Comparison of ENCODE assay signal across 8 mouse cellular contexts in genomic region chr4:136069954-136070353, GRCm38 (mm10). TPM values are rescaled to one million over a fixed set of nuclear protein-coding genes. Genes with fewer than 3 reads are reported as not detected.
DNase-seq lines count a peak whose midpoint lies in the region; ATAC-seq and TF ChIP-seq lines count a peak whose summit lies in the region.

No protein-coding gene starts in this region.

- peak; percentile 80; the same call in 1 of the 2 replicates for TF ChIP-seq CTCF in bone marrow macrophage, adult 2 months (IDR thresholded peaks at IDR 0.05; ENCODE audit: low read depth, low read length)

- peak overlapping the region; percentile 61 for H3K9ac ChIP-seq in heart, embryonic 13.5 days
- H3K9ac ChIP-seq in kidney, embryonic 16.5 days (replicated peaks; ENCODE audit: low read length) = peak overlapping the region; percentile 55; the same call in 1 of the 2 replicates
- H3K9ac ChIP-seq in liver, embryonic 13.5 days = no peak overlapping the region
- H3K9ac ChIP-seq in neural tube, embryonic 12.5 days = no peak overlapping the region

- no peak overlapping the region for H3K4me3 ChIP-seq in bone marrow macrophage, adult 2 months (ENCODE audit: insufficient read depth, low read length)
- no peak overlapping the region for H3K4me3 ChIP-seq in heart, embryonic 13.5 days
- 0 out of 2 replicates have a peak overlapping the region, but pooled peaks have one; percentile 10 for H3K4me3 ChIP-seq in kidney, embryonic 16.5 days (ENCODE audit: low read length)
- no peak overlapping the region for H3K4me3 ChIP-seq in liver, embryonic 13.5 days (replicated peaks)
- no peak overlapping the region for H3K4me3 ChIP-seq in neural tube, embryonic 12.5 days

- TF ChIP-seq POLR2A in bone marrow macrophage, adult 2 months (IDR thresholded peaks at IDR 0.05; ENCODE audit: borderline replicate concordance, low read depth, low read length) = no peak

- H3K9me3 ChIP-seq in heart, embryonic 13.5 days = no peaks in the 10 kb centered on the region
- H3K9me3 ChIP-seq in kidney, embryonic 16.5 days (ENCODE audit: low read length) = no peaks in the 10 kb centered on the region
- no peaks in the 10 kb centered on the region for H3K9me3 ChIP-seq in liver, embryonic 13.5 days (replicated peaks)
- H3K9me3 ChIP-seq in neural tube, embryonic 12.5 days = no peaks in the 10 kb centered on the region

- peaks cover 5% of the 10 kb centered on the region; the same call in 1 of the 2 replicates for H3K4me1 ChIP-seq in bone marrow macrophage, adult 2 months (ENCODE audit: control insufficient read depth, insufficient read depth, low read length)
- peaks cover 19% of the 10 kb centered on the region for H3K4me1 ChIP-seq in heart, embryonic 13.5 days
- H3K4me1 ChIP-seq in kidney, embryonic 16.5 days (ENCODE audit: insufficient read depth, low read length) = peaks cover 18% of the 10 kb centered on the region
- H3K4me1 ChIP-seq in liver, embryonic 13.5 days (replicated peaks) = peaks cover 23% of the 10 kb centered on the region
- peaks cover 10% of the 10 kb centered on the region; the same call in 1 of the 2 replicates for H3K4me1 ChIP-seq in neural tube, embryonic 12.5 days

- H3K4me2 ChIP-seq in heart, embryonic 13.5 days = peak overlapping the region; percentile 47
- peak overlapping the region; percentile 21; the same call in 1 of the 2 replicates for H3K4me2 ChIP-seq in kidney, embryonic 16.5 days (replicated peaks; ENCODE audit: low read depth, low read length)
- H3K4me2 ChIP-seq in liver, embryonic 13.5 days = no peak overlapping the region
- H3K4me2 ChIP-seq in neural tube, embryonic 12.5 days (replicated peaks) = peak overlapping the region; percentile 30; the same call in 1 of the 2 replicates

- 2% methylated on average over 18 of the region's 18 CpGs for WGBS in heart, embryonic 13.5 days
- 1% methylated on average over 18 of the region's 18 CpGs for WGBS in kidney, embryonic 16.5 days
- WGBS in liver, embryonic 13.5 days (ENCODE audit: insufficient replicate concordance) = 3% methylated on average over 18 of the region's 18 CpGs
- WGBS in neural tube, embryonic 12.5 days = 2% methylated on average over 18 of the region's 18 CpGs

- no peak overlapping the region for H3K27ac ChIP-seq in bone marrow macrophage, adult 2 months (ENCODE audit: insufficient read depth, low read depth, low read length)
- peak overlapping the region; percentile 70 for H3K27ac ChIP-seq in heart, embryonic 13.5 days (replicated peaks)
- H3K27ac ChIP-seq in kidney, embryonic 16.5 days (ENCODE audit: low read length) = peak overlapping the region; percentile 82
- no peak overlapping the region for H3K27ac ChIP-seq in liver, embryonic 13.5 days
- H3K27ac ChIP-seq in neural tube, embryonic 12.5 days = no peak overlapping the region

- no peaks in the 10 kb centered on the region for H3K36me3 ChIP-seq in heart, embryonic 13.5 days
- H3K36me3 ChIP-seq in kidney, embryonic 16.5 days (ENCODE audit: insufficient read depth, low read length) = no peaks in the 10 kb centered on the region
- no peaks in the 10 kb centered on the region for H3K36me3 ChIP-seq in liver, embryonic 13.5 days
- H3K36me3 ChIP-seq in neural tube, embryonic 12.5 days = no peaks in the 10 kb centered on the region

- peak; percentile 95 for DNase-seq in CD4-positive, CD25-positive, alpha-beta regulatory T cell, adult 2 months (ENCODE audit: low read depth, low spot score)
- DNase-seq in liver, embryonic 13.5 days = no peak
- peak; percentile 46 for DNase-seq in telencephalon, adult 2 months (ENCODE audit: low read depth, low spot score)

- no peaks in the 10 kb centered on the region for H3K27me3 ChIP-seq in heart, embryonic 13.5 days (replicated peaks)
- H3K27me3 ChIP-seq in kidney, embryonic 16.5 days (ENCODE audit: insufficient read depth, low read length) = no peaks in the 10 kb centered on the region
- H3K27me3 ChIP-seq in liver, embryonic 13.5 days = peaks cover 43% of the 10 kb centered on the region
- 0 out of 2 replicates have a peak, but pooled peaks cover 3% of the 10 kb centered on the region for H3K27me3 ChIP-seq in neural tube, embryonic 12.5 days (replicated peaks)

- ATAC-seq in erythroid progenitor cell, adult 5-6 weeks (replicated peaks; ENCODE audit: low FRiP score, poor library complexity, severe bottlenecking) = peak; percentile 66; the same call in 1 of the 2 replicates
- no peak for ATAC-seq in heart, embryonic 13.5 days (ENCODE audit: extremely low read depth, insufficient number of reproducible peaks, low FRiP score, low TSS enrichment)
- peak; percentile 64; the same call in 1 of the 2 replicates for ATAC-seq in kidney, embryonic 16.5 days (ENCODE audit: low FRiP score, low TSS enrichment)
- peak; percentile 19; the same call in 1 of the 2 replicates for ATAC-seq in liver, embryonic 13.5 days (ENCODE audit: low read depth)
- peak; percentile 50; the same call in 1 of the 2 replicates for ATAC-seq in neural tube, embryonic 12.5 days (ENCODE audit: low FRiP score, low read depth)

RNA-seq across cellular contexts. Expression of gene Rpl11, which starts 16.7 kb away (rescaled TPM):
- 1,501 and 1,718 TPM in 2 replicates for polyA plus RNA-seq in bone marrow macrophage, adult 2 months (2012; ENCODE audit: insufficient read depth, insufficient read length, missing spikeins)
- total RNA-seq in erythroid progenitor cell, adult 5-6 weeks (2015; ENCODE audit: low replicate concordance) = 337 and 379 TPM in 2 replicates
- total RNA-seq in erythroid progenitor cell, adult 5-6 weeks (2017; ENCODE audit: low replicate concordance) = 133 and 171 TPM in 2 replicates
- 270 and 324 TPM in 2 replicates for polyA plus RNA-seq in heart, embryonic 13.5 days (2015; fragmentation: Nextera tagmentation; extraction: Ambion mirVana)
- 372 and 438 TPM in 2 replicates for polyA plus RNA-seq in kidney, embryonic 16.5 days (2015; fragmentation: Nextera tagmentation; extraction: Ambion mirVana)
- 341 and 377 TPM in 2 replicates for polyA plus RNA-seq in liver, embryonic 13.5 days (2015; fragmentation: Nextera tagmentation; extraction: Ambion mirVana)
- 293 and 294 TPM in 2 replicates for polyA plus RNA-seq in neural tube, embryonic 12.5 days (2016; fragmentation: Nextera tagmentation; extraction: Ambion mirVana)

RNA-seq across cellular contexts. Expression of gene Eloa, which starts 48.4 kb away (rescaled TPM):
- polyA plus RNA-seq in bone marrow macrophage, adult 2 months (2012; ENCODE audit: insufficient read depth, insufficient read length, missing spikeins) = 66.0 and 69.3 TPM in 2 replicates
- total RNA-seq in erythroid progenitor cell, adult 5-6 weeks (2015; ENCODE audit: low replicate concordance) = 54.8 and 64.1 TPM in 2 replicates
- total RNA-seq in erythroid progenitor cell, adult 5-6 weeks (2017; ENCODE audit: low replicate concordance) = 60.8 and 64.2 TPM in 2 replicates
- polyA plus RNA-seq in heart, embryonic 13.5 days (2015; fragmentation: Nextera tagmentation; extraction: Ambion mirVana) = 28.5 and 29.4 TPM in 2 replicates
- polyA plus RNA-seq in kidney, embryonic 16.5 days (2015; fragmentation: Nextera tagmentation; extraction: Ambion mirVana) = 45.1 and 45.2 TPM in 2 replicates
- polyA plus RNA-seq in liver, embryonic 13.5 days (2015; fragmentation: Nextera tagmentation; extraction: Ambion mirVana) = 27.7 and 35.1 TPM in 2 replicates
- polyA plus RNA-seq in neural tube, embryonic 12.5 days (2016; fragmentation: Nextera tagmentation; extraction: Ambion mirVana) = 32.1 and 35.0 TPM in 2 replicates

Comparison
In these comparisons a context has a peak if more than half of its experiments do, and no peak if none do; other contexts are left out.
1. H3K27ac ChIP-seq: peak in heart, embryonic 13.5 days (single experiment) and kidney, embryonic 16.5 days (single experiment); none in bone marrow macrophage, adult 2 months (single experiment), liver, embryonic 13.5 days (single experiment) and neural tube, embryonic 12.5 days (single experiment).
2. H3K9ac ChIP-seq: peak in heart, embryonic 13.5 days (single experiment) and kidney, embryonic 16.5 days (single experiment); none in liver, embryonic 13.5 days (single experiment) and neural tube, embryonic 12.5 days (single experiment).